Mouse (Mus musculus): ENCODE results near the gene Itpkc.

GRCm38 (mm10) chr7:27195681-27196611 is 32.5 kb downstream of the Itpkc start, which contains the start of the genes BC024978 and Snrpa:
- TF ChIP-seq CTCF (IDR thresholded peaks at IDR 0.05; ENCODE audit: low read depth, low read length) (no peak), POLR2A (IDR thresholded peaks at IDR 0.05; ENCODE audit: borderline replicate concordance, low read depth, low read length) (no peak; the same call in 1 of the 2 replicates)

Data from bone marrow macrophage, adult 2 months (primary cell).